Mouse (Mus musculus) heart, adult 2 months (tissue): ENCODE data around the gene Slamf1. TPM values are rescaled to one million over a fixed set of nuclear protein-coding genes. Genes with fewer than 3 reads are reported as not detected.

Experiments
- DNase-seq, 2 experiments: peaks; one replicate each; pipeline ENCODE4 v3.0.0; 2021
- H3K27ac ChIP-seq: fragments of 200-600 bp; 2 replicates; pipeline ENCODE4 v1.8.1; 2022
- H3K27me3 ChIP-seq: fragments of 200-500 bp; 2 replicates; pipeline ENCODE4 v1.6.1; 2012; ENCODE audit warnings: mild to moderate bottlenecking, low read length, inconsistent platforms, mixed read lengths; ENCODE audit not compliant: control insufficient read depth, insufficient read depth
- H3K36me3 ChIP-seq: fragments of 200-500 bp; 2 replicates; pipeline ENCODE4 v1.6.1; 2012; ENCODE audit warnings: low read length, inconsistent platforms; ENCODE audit not compliant: control insufficient read depth, insufficient read depth
- H3K4me1 ChIP-seq: fragments of 200-500 bp; 2 replicates; pipeline ENCODE4 v1.6.1; 2011; ENCODE audit warnings: low read length; ENCODE audit not compliant: control insufficient read depth, insufficient read depth
- H3K4me3 ChIP-seq: fragments of 200-600 bp; 2 replicates; pipeline ENCODE4 v1.8.1; 2022
- H3K79me2 ChIP-seq: fragments of 200-500 bp; replicated peaks from 2 replicates; pipeline ENCODE4 v1.6.1; 2012; ENCODE audit warnings: mild to moderate bottlenecking, inconsistent platforms, low read length, moderate library complexity, mixed read lengths; ENCODE audit not compliant: control insufficient read depth, insufficient read depth
- H3K9ac ChIP-seq: fragments of 200-500 bp; 2 replicates; pipeline ENCODE4 v1.6.1; 2012; ENCODE audit warnings: low read depth, mild to moderate bottlenecking, control low read depth, inconsistent platforms, low read length, mixed read lengths
- CTCF ChIP-seq: fragments of 200-600 bp; IDR thresholded peaks from 2 replicates; pipeline ENCODE4 v1.8.1; 2022; ENCODE audit warnings: antibody characterized with exemption, mild to moderate bottlenecking, moderate library complexity
- EP300 ChIP-seq: fragments of 200-500 bp; IDR thresholded peaks from 2 replicates; pipeline ENCODE4 v1.6.1; 2011; ENCODE audit warnings: low read depth, low read length, control low read depth; ENCODE audit not compliant: insufficient read depth
- POLR2A ChIP-seq: fragments of 200-500 bp; IDR thresholded peaks from 2 replicates; pipeline ENCODE4 v1.6.1; 2011; ENCODE audit warnings: mild to moderate bottlenecking, low read depth, low read length, control low read depth; ENCODE audit not compliant: insufficient read depth
- WGBS: fragments of 180-500 bp; shearing (Covaris S2); methylation state at CpG from one replicate; pipeline ENCODE4 v1.1.7; 2018; 5-methylcytosine and 5-hydroxymethylcytosine counted together
- intact Hi-C: fragments of 180-260 bp; cut with DNase I; formaldehyde crosslinking; loops from one replicate; pipeline ENCODE4 v1.15.1; 2025
- long read RNA-seq: library from polyadenylated mRNA; stranded (forward); transcript quantifications from one replicate; pipeline ENCODE4 v2.0.0, GENCODE M21; 2021
- polyA plus RNA-seq: library from polyadenylated mRNA; depleted of rRNA; stranded (reverse); fragments of >200 nt; gene quantifications from 2 replicates; pipeline ENCODE4 v1.2.3, GENCODE M21; 2012; rRNA removed
- total RNA-seq, 2 experiments: library from RNA; stranded (reverse); gene quantifications; 2 replicates each; pipeline ENCODE4 v1.2.3; 2021

Gene Slamf1
- total RNA-seq = 1 to 10 TPM in 1 of 2 experiments, under 1 TPM in 1; 0.47 to 1.2 TPM
- 0.35 and 0.64 TPM in 2 replicates for polyA plus RNA-seq
- long read RNA-seq = 0 reads

DNA sequence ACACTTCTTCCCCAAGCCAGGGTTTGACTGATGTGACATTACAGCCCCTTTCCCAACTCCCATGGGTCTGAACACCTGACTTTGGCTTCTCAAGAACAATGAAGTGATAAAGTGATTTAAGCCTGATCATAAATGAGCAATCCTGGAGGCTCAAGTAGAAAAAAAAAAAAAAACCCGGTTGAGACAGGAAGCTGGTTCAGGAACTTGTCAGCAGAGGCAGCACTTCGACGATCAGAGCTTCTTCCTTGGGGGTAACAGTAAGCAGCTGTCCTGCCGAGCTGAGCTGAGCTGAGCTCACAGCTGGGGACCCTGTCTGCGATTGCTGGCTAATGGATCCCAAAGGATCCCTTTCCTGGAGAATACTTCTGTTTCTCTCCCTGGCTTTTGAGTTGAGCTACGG is at the start of gene Slamf1:
Gene Slamf1 (plus strand): TSS at position 230 of the 400 bp plus-strand sequence.
- TF ChIP-seq CTCF (no peak), EP300 (no peak), POLR2A (no peak)
- WGBS = 26% methylated on average over 6 of the region's 6 CpGs
- Histone ChIP-seq H3K36me3 (no peaks in the 10 kb centered on the region), H3K4me3 (no peak within 1 kb of the TSS), H3K27ac (no peak within 1 kb of the TSS), H3K27me3 (no peaks in the 10 kb centered on the region), H3K9ac (no peak within 1 kb of the TSS), H3K4me1 (no peaks in the 10 kb centered on the region), H3K79me2 (no peaks in the 10 kb centered on the region)
- intact Hi-C loops = no loop called here
- peak in 1 of 2 experiments; percentile 11 for DNase-seq

GRCm38 (mm10) chr1:171731195-171731594 is 35.7 kb upstream of the Slamf1 start:
- Histone ChIP-seq H3K36me3 (no peaks in the 10 kb centered on the region), H3K27ac (no peak overlapping the region), H3K27me3 (no peaks in the 10 kb centered on the region), H3K4me3 (no peak overlapping the region), H3K9ac (no peak overlapping the region), H3K4me1 (no peaks in the 10 kb centered on the region), H3K79me2 (no peaks in the 10 kb centered on the region)
- intact Hi-C loops = no loop called here
- TF ChIP-seq CTCF (peak; percentile 13; the same call in 1 of the 2 replicates), EP300 (no peak), POLR2A (no peak)
- no peak for DNase-seq

GRCm38 (mm10) chr1:171734898-171735297 is 32.0 kb upstream of the Slamf1 start:
- H3K27me3 ChIP-seq = no peaks in the 10 kb centered on the region
- no peaks in the 10 kb centered on the region for H3K36me3 ChIP-seq
- 63% methylated on average over 6 of the region's 6 CpGs for WGBS
- TF ChIP-seq POLR2A (no peak), CTCF (no peak), EP300 (no peak)
- H3K9ac ChIP-seq = no peak overlapping the region
- no peak overlapping the region for H3K27ac ChIP-seq
- no peaks in the 10 kb centered on the region for H3K79me2 ChIP-seq
- no peak for DNase-seq
- H3K4me3 ChIP-seq = no peak overlapping the region
- intact Hi-C loops = no loop called here
- no peaks in the 10 kb centered on the region for H3K4me1 ChIP-seq

DNA sequence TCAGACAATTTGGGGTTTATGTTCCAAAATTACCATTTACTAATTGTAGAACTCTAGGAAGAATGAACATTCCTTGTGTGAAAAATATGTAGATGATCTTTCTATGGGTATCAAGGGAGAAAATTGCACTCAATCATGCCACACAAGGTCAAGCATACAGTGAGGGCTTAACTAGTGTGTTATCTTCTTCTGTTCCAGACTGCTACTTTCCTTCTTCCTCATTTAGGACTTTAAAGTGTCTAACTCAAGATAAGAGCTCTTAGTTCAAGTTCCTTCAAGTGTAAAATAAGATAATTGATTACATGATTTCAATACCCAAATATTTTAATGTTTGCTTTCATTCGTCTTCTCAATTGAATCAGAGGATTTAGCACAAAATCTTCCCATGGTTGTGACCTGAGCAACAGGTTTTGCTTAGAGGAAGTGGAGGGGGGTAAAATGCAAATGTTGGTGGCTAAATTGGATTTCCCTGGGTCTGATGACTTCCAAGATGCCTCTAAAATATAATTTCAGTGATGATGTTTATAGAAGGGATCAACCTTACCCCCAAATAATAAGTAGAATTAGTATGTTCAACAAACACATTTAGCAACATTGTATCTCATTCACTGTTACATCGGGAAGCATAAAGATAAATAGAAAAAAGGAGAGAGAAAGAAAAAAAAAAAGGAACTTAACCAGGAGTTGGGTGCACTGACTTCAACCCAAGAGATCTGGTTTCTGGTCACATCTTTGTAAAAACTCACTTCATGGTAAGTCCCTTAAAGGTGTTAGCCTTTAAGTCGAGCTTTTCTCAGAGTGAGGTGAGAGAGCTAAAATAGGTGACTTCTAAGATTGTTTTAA is 18.6 kb upstream of the Slamf1 start:
- no peaks in the 10 kb centered on the region for H3K79me2 ChIP-seq
- no peaks in the 10 kb centered on the region for H3K27me3 ChIP-seq
- TF ChIP-seq EP300 = no peak
- TF ChIP-seq POLR2A = no peak
- no peak for TF ChIP-seq CTCF
- H3K9ac ChIP-seq = no peak overlapping the region
- 70% methylated on average over 3 of the region's 3 CpGs for WGBS
- H3K4me3 ChIP-seq = no peak overlapping the region
- H3K36me3 ChIP-seq = no peaks in the 10 kb centered on the region
- no peak overlapping the region for H3K27ac ChIP-seq
- no peaks in the 10 kb centered on the region for H3K4me1 ChIP-seq
- intact Hi-C loops = no loop called here
- DNase-seq = no peak

GRCm38 (mm10) chr1:171761853-171762448 is 5.0 kb upstream of the Slamf1 start:
- 37% methylated on average over 5 of the region's 5 CpGs for WGBS
- H3K27me3 ChIP-seq = no peaks in the 10 kb centered on the region

GRCm38 (mm10) chr1:171770996-171771395 is 4.1 kb downstream of the Slamf1 start:
- TF ChIP-seq CTCF (no peak), EP300 (no peak), POLR2A (no peak)
- DNase-seq = no peak
- Histone ChIP-seq H3K4me1 (no peaks in the 10 kb centered on the region), H3K27ac (no peak overlapping the region), H3K27me3 (no peaks in the 10 kb centered on the region), H3K36me3 (no peaks in the 10 kb centered on the region), H3K79me2 (no peaks in the 10 kb centered on the region), H3K9ac (no peak overlapping the region), H3K4me3 (no peak overlapping the region)
- 66% methylated on average over 6 of the region's 6 CpGs for whole genome bisulfite sequencing
- intact Hi-C loops = no loop called here

More at GRCm38 (mm10) chr1:171761853-171762448, 5.0 kb upstream of the Slamf1 start:
- no peak for DNase-seq
- no peak overlapping the region for H3K4me3 ChIP-seq
- no peaks in the 10 kb centered on the region for H3K36me3 ChIP-seq
- no peak overlapping the region for H3K27ac ChIP-seq
- intact Hi-C loops = no loop called here
- no peak for TF ChIP-seq EP300
- no peak for TF ChIP-seq POLR2A
- no peak for TF ChIP-seq CTCF
- no peaks in the 10 kb centered on the region for H3K4me1 ChIP-seq
- no peak overlapping the region for H3K9ac ChIP-seq
- H3K79me2 ChIP-seq = no peaks in the 10 kb centered on the region
